Mouse (Mus musculus) gastrocnemius, postnatal 36 days (tissue): ENCODE results near the gene Srebf1. TPM values are rescaled to one million over a fixed set of nuclear protein-coding genes. Genes with fewer than 3 reads are reported as not detected.

Experiments
- DNase-seq, 2 experiments: peaks; one replicate each; pipeline ENCODE4 v3.0.0; 2022
- intact Hi-C: fragments of 180-260 bp; cut with DNase I; formaldehyde crosslinking; loops from one replicate; pipeline ENCODE4 v1.15.1; 2025
- long read RNA-seq, 2 experiments: library from polyadenylated mRNA; stranded (forward); transcript quantifications; one replicate each; pipeline ENCODE4 v2.0.0; 2021
- total RNA-seq, 2 experiments: library from RNA; stranded (reverse); gene quantifications; 2 replicates each; pipeline ENCODE4 v1.2.3; 2021

The Srebf1 gene
- total RNA-seq, result 10 to 100 TPM; 18.4 to 21.0 TPM
- long read RNA-seq, experiment 1, full-length matches to known transcripts, result 2 of 5 reads
- long read RNA-seq, experiment 1, partial matches to known transcripts, result 0 of 5 reads
- long read RNA-seq, experiment 1, other reads (novel, unspliced or antisense), result 3 of 5 reads
- long read RNA-seq, experiment 2, full-length matches to known transcripts, result 3 of 9 reads
- long read RNA-seq, experiment 2, partial matches to known transcripts, result 4 of 9 reads
- long read RNA-seq, experiment 2, other reads (novel, unspliced or antisense), result 2 of 9 reads

- peak; percentile 69 to 78 for DNase-seq
- intact Hi-C loops, result no loop called here
Observed at GRCm38 (mm10) chr11:60222469-60223236, at the start of gene Srebf1. Srebf1 (minus strand) TSS chr11:60222581.

- intact Hi-C loops, result no loop called here
- DNase-seq, result no peak
Observed at GRCm38 (mm10) chr11:60268563-60268962, 46.2 kb upstream of the Srebf1 start.

GRCm38 (mm10) chr11:60265271-60265985, 43.0 kb upstream of the Srebf1 start:
- intact Hi-C loops, result no loop called here

GRCm38 (mm10) chr11:60264651-60265050, 42.3 kb upstream of the Srebf1 start:
- DNase-seq, result no peak
- intact Hi-C loops, result no loop called here

More at GRCm38 (mm10) chr11:60265271-60265985, 43.0 kb upstream of the Srebf1 start:
- DNase-seq, result no peak

- no peak for DNase-seq
- intact Hi-C loops, result no loop called here
Observed at GRCm38 (mm10) chr11:60262396-60262795, 40.0 kb upstream of the Srebf1 start.

GRCm38 (mm10) chr11:60260743-60261142, 38.4 kb upstream of the Srebf1 start:
- DNase-seq, result no peak
- intact Hi-C loops, result no loop called here

- intact Hi-C loops, result no loop called here
- DNase-seq, result no peak
Observed at GRCm38 (mm10) chr11:60257696-60258095, 35.3 kb upstream of the Srebf1 start.

- no peak for DNase-seq
- intact Hi-C loops, result no loop called here
Observed at GRCm38 (mm10) chr11:60256713-60257112, 34.3 kb upstream of the Srebf1 start.

GRCm38 (mm10) chr11:60256176-60256681, 33.8 kb upstream of the Srebf1 start:
- DNase-seq, result no peak
- intact Hi-C loops, result no loop called here

- DNase-seq, result no peak
- intact Hi-C loops, result no loop called here
Observed at GRCm38 (mm10) chr11:60255639-60256038, 33.3 kb upstream of the Srebf1 start.

GRCm38 (mm10) chr11:60255181-60255580, 32.8 kb upstream of the Srebf1 start:
- no peak for DNase-seq
- intact Hi-C loops, result no loop called here

GRCm38 (mm10) chr11:60254308-60254707, 31.9 kb upstream of the Srebf1 start:
- DNase-seq, result no peak
- intact Hi-C loops, result loop anchor here (5.0 kb wide), 2 partner anchors 38 to 158 kb away; no protein-coding TSS in a partner anchor

GRCm38 (mm10) chr11:60253546-60253945, 31.2 kb upstream of the Srebf1 start:
- no peak for DNase-seq
- intact Hi-C loops, result loop anchor here (5.0 kb wide), 2 partner anchors 39 to 159 kb away; no protein-coding TSS in a partner anchor

GRCm38 (mm10) chr11:60250971-60251643, 28.7 kb upstream of the Srebf1 start:
- DNase-seq, result peak in 1 of 2 experiments; percentile 25
- intact Hi-C loops, result loop anchor here (5.0 kb wide), 2 partner anchors 41 to 161 kb away; no protein-coding TSS in a partner anchor

GRCm38 (mm10) chr11:60249885-60250284, 27.5 kb upstream of the Srebf1 start:
- no peak for DNase-seq
- intact Hi-C loops, result loop anchor here (5.0 kb wide), 2 partner anchors 42 to 162 kb away; no protein-coding TSS in a partner anchor

GRCm38 (mm10) chr11:60248596-60249404, 26.4 kb upstream of the Srebf1 start:
- intact Hi-C loops, result no loop called here

GRCm38 (mm10) chr11:60247753-60248550, 25.6 kb upstream of the Srebf1 start:
- DNase-seq, result no peak
- intact Hi-C loops, result no loop called here

More at GRCm38 (mm10) chr11:60248596-60249404, 26.4 kb upstream of the Srebf1 start:
- no peak for DNase-seq

- intact Hi-C loops, result no loop called here
- DNase-seq, result no peak
Observed at GRCm38 (mm10) chr11:60246077-60246476, 23.7 kb upstream of the Srebf1 start.
